17 mouse cellular contexts compared by ENCODE assay signal in genomic region chr8:116798981-116799380, GRCm38 (mm10).
DNase-seq lines count a peak whose midpoint lies in the region; ATAC-seq and TF ChIP-seq lines count a peak whose summit lies in the region.
"Had no signal": no experiment of that assay in that cellular context is flagged by ENCODE, and none has a peak within 500 bp of the region (broad histone marks: within the 10 kb centered on the region; RNA-seq: fewer than 3 reads in every experiment).

No protein-coding gene starts in this region.

- H3K4me2 ChIP-seq in lung, embryonic 14.5 days, result no peak overlapping the region
- H3K4me2 ChIP-seq in hindbrain, postnatal 0 days (ENCODE audit: low read depth, low read length), result no peak overlapping the region
- H3K4me2 ChIP-seq: embryonic facial prominence, embryonic 12.5 days; kidney, embryonic 15.5 days; lung, embryonic 15.5 days had no signal

- TF ChIP-seq POLR2A in lung, adult 2 months (IDR thresholded peaks at IDR 0.05; ENCODE audit: borderline replicate concordance, extremely low read depth, low read depth, low read length), result no peak

- ATAC-seq in lung, embryonic 14.5 days (ENCODE audit: insufficient read depth), result no peak
- ATAC-seq in hindbrain, postnatal 0 days, result no peak
- ATAC-seq: hindbrain, embryonic 16.5 days had no signal

- intact Hi-C loops in heart, postnatal 25 days (cut with DNase I), result no loop called here

- no peaks in the 10 kb centered on the region for H3K4me1 ChIP-seq in lung, embryonic 14.5 days (ENCODE audit: insufficient read depth)
- no peaks in the 10 kb centered on the region for H3K4me1 ChIP-seq in lung, adult 2 months (ENCODE audit: control insufficient read depth, insufficient read depth, low read length)
- peaks cover 11% of the 10 kb centered on the region for H3K4me1 ChIP-seq in E14TG2a.4 (replicated peaks; ENCODE audit: low read depth, low read length)
- no peaks in the 10 kb centered on the region for H3K4me1 ChIP-seq in hindbrain, postnatal 0 days (ENCODE audit: insufficient read depth, low read length)
- H3K4me1 ChIP-seq: embryonic facial prominence, embryonic 12.5 days; forebrain, embryonic 10.5 days; kidney, embryonic 15.5 days; limb, embryonic 10.5 days; lung, embryonic 15.5 days; megakaryocyte, embryonic 14.5 days had no signal

- peaks cover 4% of the 10 kb centered on the region; the same call in 1 of the 2 replicates for H3K9me3 ChIP-seq in lung, embryonic 14.5 days (ENCODE audit: low read depth, low read length)
- peaks cover 46% of the 10 kb centered on the region for H3K9me3 ChIP-seq in E14TG2a.4 (ENCODE audit: low read length)
- H3K9me3 ChIP-seq in hindbrain, postnatal 0 days (ENCODE audit: low read length), result 0 out of 2 replicates have a peak, but pooled peaks cover 3% of the 10 kb centered on the region
- H3K9me3 ChIP-seq: embryonic facial prominence, embryonic 12.5 days; kidney, embryonic 15.5 days; limb, embryonic 10.5 days; lung, embryonic 15.5 days had no signal

- H3K27ac ChIP-seq in lung, embryonic 14.5 days (ENCODE audit: low read depth), result no peak overlapping the region
- no peak overlapping the region for H3K27ac ChIP-seq in hindbrain, postnatal 0 days
- H3K27ac ChIP-seq: embryonic facial prominence, embryonic 12.5 days; forebrain, embryonic 10.5 days; kidney, embryonic 15.5 days; limb, embryonic 10.5 days; lung, embryonic 15.5 days had no signal

- no peak overlapping the region for H3K9ac ChIP-seq in lung, embryonic 14.5 days
- no peak overlapping the region for H3K9ac ChIP-seq in hindbrain, postnatal 0 days (replicated peaks; ENCODE audit: low read length)
- H3K9ac ChIP-seq: embryonic facial prominence, embryonic 12.5 days; kidney, embryonic 15.5 days; lung, embryonic 15.5 days had no signal

- peak; percentile 35 for DNase-seq in heart, adult 11 months
- DNase-seq in heart, postnatal 25 days (ENCODE audit: low spot score), result no peak
- no peak for DNase-seq in lung, embryonic 14.5 days
- DNase-seq in lung, adult 2 months, result no peak
- peak; percentile 1 for DNase-seq in c-Kit-positive CD71-positive TER-119-negative erythroid progenitor cells, embryonic 14.5 days (ENCODE audit: low read depth)
- DNase-seq in right cerebral cortex, adult 2 months (ENCODE audit: low spot score in 2 of 2), result no peak
- no peak for DNase-seq in hindbrain, postnatal 0 days (ENCODE audit: low spot score)
- DNase-seq: adrenal gland, postnatal 10 days; cerebellum, postnatal 25 days had no signal

- no peaks in the 10 kb centered on the region for H3K27me3 ChIP-seq in lung, embryonic 14.5 days (ENCODE audit: insufficient read depth, low read length)
- peaks cover 25% of the 10 kb centered on the region for H3K27me3 ChIP-seq in E14TG2a.4 (ENCODE audit: insufficient read depth, low read length)
- no peaks in the 10 kb centered on the region for H3K27me3 ChIP-seq in hindbrain, postnatal 0 days (ENCODE audit: insufficient read depth, low read length)
- H3K27me3 ChIP-seq: embryonic facial prominence, embryonic 12.5 days; kidney, embryonic 15.5 days; lung, embryonic 15.5 days; megakaryocyte, embryonic 14.5 days had no signal

- H3K4me3 ChIP-seq in lung, embryonic 14.5 days (ENCODE audit: low read depth, low read length), result no peak overlapping the region
- H3K4me3 ChIP-seq in lung, adult 2 months (replicated peaks; ENCODE audit: extremely low read depth, low read depth, low read length), result no peak overlapping the region
- no peak overlapping the region for H3K4me3 ChIP-seq in E14TG2a.4 (replicated peaks; ENCODE audit: low read length)
- H3K4me3 ChIP-seq in hindbrain, postnatal 0 days (ENCODE audit: low read length), result no peak overlapping the region
- H3K4me3 ChIP-seq: embryonic facial prominence, embryonic 12.5 days; forebrain, embryonic 10.5 days; kidney, embryonic 15.5 days; limb, embryonic 10.5 days; lung, embryonic 15.5 days; megakaryocyte, embryonic 14.5 days had no signal

- 88% methylated on average over 4 of the region's 4 CpGs for WGBS in lung, embryonic 14.5 days
- WGBS in lung, adult 2 months, result 91% methylated on average over 4 of the region's 4 CpGs
- WGBS in hindbrain, postnatal 0 days, result 92% methylated on average over 4 of the region's 4 CpGs

- H3K36me3 ChIP-seq in lung, embryonic 14.5 days (ENCODE audit: insufficient read depth), result no peaks in the 10 kb centered on the region
- no peaks in the 10 kb centered on the region for H3K36me3 ChIP-seq in E14TG2a.4 (ENCODE audit: insufficient read depth, low read length)
- no peaks in the 10 kb centered on the region for H3K36me3 ChIP-seq in hindbrain, postnatal 0 days (ENCODE audit: insufficient read depth, low read length)
- H3K36me3 ChIP-seq: embryonic facial prominence, embryonic 12.5 days; forebrain, embryonic 10.5 days; kidney, embryonic 15.5 days; limb, embryonic 10.5 days; lung, embryonic 15.5 days had no signal

- TF ChIP-seq CTCF in lung, embryonic 14.5 days (IDR thresholded peaks at IDR 0.05; ENCODE audit: low read depth), result 0 out of 2 replicates have a peak, but pooled peaks have one; percentile 20
- TF ChIP-seq CTCF in lung, adult 2 months (IDR thresholded peaks at IDR 0.05; ENCODE audit: insufficient read depth, low read length), result no peak
- TF ChIP-seq CTCF in E14TG2a.4 (conservative IDR thresholded peaks at IDR 0.05; ENCODE audit: low read length), result peak; percentile 50
- no peak for TF ChIP-seq CTCF in hindbrain, postnatal 0 days (IDR thresholded peaks at IDR 0.05; ENCODE audit: low read depth)

Comparison
In these comparisons a context has a peak if more than half of its experiments do, and no peak if none do; other contexts are left out.
1. DNase-seq: peak in heart, adult 11 months (single experiment) and c-Kit-positive CD71-positive TER-119-negative erythroid progenitor cells, embryonic 14.5 days (single experiment); none in heart, postnatal 25 days (single experiment), lung, embryonic 14.5 days (single experiment), lung, adult 2 months (single experiment), right cerebral cortex, adult 2 months (0 of 2) and hindbrain, postnatal 0 days (single experiment).
2. CTCF ChIP-seq: peak in lung, embryonic 14.5 days (single experiment) and E14TG2a.4 (single experiment); none in lung, adult 2 months (single experiment) and hindbrain, postnatal 0 days (single experiment).